Mouse (Mus musculus) intestine, embryonic 15.5 days (tissue): ENCODE data around the gene Wfdc2. TPM values are rescaled to one million over a fixed set of nuclear protein-coding genes. Genes with fewer than 3 reads are reported as not detected.

Experiments
- ATAC-seq: fragments of 200-750 bp; cut with Nextera tagmentation; 2 replicates; pipeline ENCODE4 v1.8.0; 2017; ENCODE audit warnings: moderate TSS enrichment, moderate library complexity
- H3K27ac ChIP-seq: fragments of 300-500 bp; sonication (generic); 2 replicates; pipeline ENCODE4 v1.5.1; 2015; ENCODE audit warnings: mild to moderate bottlenecking, inconsistent platforms
- H3K27me3 ChIP-seq: fragments of 300-500 bp; sonication (generic); replicated peaks from 2 replicates; pipeline ENCODE4 v1.6.1; 2015; ENCODE audit warnings: inconsistent platforms
- H3K36me3 ChIP-seq: fragments of 300-500 bp; sonication (generic); 2 replicates; pipeline ENCODE4 v1.6.1; 2015; ENCODE audit warnings: inconsistent platforms
- H3K4me1 ChIP-seq: fragments of 300-500 bp; sonication (generic); replicated peaks from 2 replicates; pipeline ENCODE4 v1.6.1; 2015; ENCODE audit warnings: inconsistent platforms
- H3K4me2 ChIP-seq: fragments of 300-500 bp; sonication (generic); replicated peaks from 2 replicates; pipeline ENCODE4 v1.6.1; 2015; ENCODE audit warnings: mild to moderate bottlenecking, inconsistent platforms
- H3K4me3 ChIP-seq: fragments of 300-500 bp; sonication (generic); replicated peaks from 2 replicates; pipeline ENCODE4 v1.5.1; 2015; ENCODE audit warnings: inconsistent platforms
- H3K9ac ChIP-seq: fragments of 300-500 bp; sonication (generic); 2 replicates; pipeline ENCODE4 v1.6.1; 2015; ENCODE audit warnings: inconsistent platforms
- H3K9me3 ChIP-seq: fragments of 300-500 bp; sonication (generic); 2 replicates; pipeline ENCODE4 v1.6.1; 2016; ENCODE audit warnings: inconsistent platforms
- WGBS: fragments of 180-500 bp; shearing (Covaris S2); methylation state at CpG from one replicate; pipeline ENCODE4 v1.1.7; 2015; 5-methylcytosine and 5-hydroxymethylcytosine counted together
- polyA plus RNA-seq: library from polyadenylated mRNA; unstranded; fragments of >200 nt; fragmentation: Nextera tagmentation; extraction: Ambion mirVana; gene quantifications from 2 replicates; pipeline ENCODE4 v1.2.1, GENCODE M21; 2015

Gene Wfdc2
- 53.3 and 57.4 TPM in 2 replicates for polyA plus RNA-seq

- WGBS = 10% methylated on average over 24 of the region's 24 CpGs
- Histone ChIP-seq H3K4me1 (peaks cover 14% of the 10 kb centered on the region; the same call in 1 of the 2 replicates), H3K9me3 (no peaks in the 10 kb centered on the region), H3K27me3 (no peaks in the 10 kb centered on the region), H3K36me3 (no peaks in the 10 kb centered on the region), H3K4me2 (peak within 1 kb of the TSS; percentile 96), H3K27ac (no peak within 1 kb of the TSS), H3K9ac (peak within 1 kb of the TSS; percentile 66), H3K4me3 (peak within 1 kb of the TSS; percentile 45)
- no peak for ATAC-seq
Measured at GRCm38 (mm10) chr2:164562391-164563188, at the start of gene Wfdc2. Wfdc2 (plus strand) TSS chr2:164562413.

GRCm38 (mm10) chr2:164513389-164513788, 48.8 kb upstream of the Wfdc2 start:
- WGBS = 65% methylated on average over 8 of the region's 8 CpGs
- no peaks in the 10 kb centered on the region for H3K36me3 ChIP-seq
- no peak overlapping the region for H3K4me2 ChIP-seq
- H3K27ac ChIP-seq = no peak overlapping the region
- H3K9me3 ChIP-seq = no peaks in the 10 kb centered on the region
- H3K9ac ChIP-seq = no peak overlapping the region
- no peak for ATAC-seq
- no peaks in the 10 kb centered on the region for H3K27me3 ChIP-seq
- peaks cover 8% of the 10 kb centered on the region; the same call in 1 of the 2 replicates for H3K4me1 ChIP-seq
- H3K4me3 ChIP-seq = no peak overlapping the region

- Histone ChIP-seq H3K4me2 (no peak overlapping the region), H3K36me3 (no peaks in the 10 kb centered on the region), H3K4me3 (no peak overlapping the region), H3K4me1 (peaks cover 17% of the 10 kb centered on the region; the same call in 1 of the 2 replicates), H3K27me3 (no peaks in the 10 kb centered on the region), H3K27ac (peak overlapping the region; percentile 37; the same call in 1 of the 2 replicates), H3K9ac (no peak overlapping the region), H3K9me3 (no peaks in the 10 kb centered on the region)
- 77% methylated on average over 3 of the region's 3 CpGs for WGBS
- ATAC-seq = peak; percentile 69
Measured at GRCm38 (mm10) chr2:164514916-164515315, 47.3 kb upstream of the Wfdc2 start.

GRCm38 (mm10) chr2:164515897-164516296, 46.3 kb upstream of the Wfdc2 start:
- no peaks in the 10 kb centered on the region for H3K9me3 ChIP-seq
- no peak overlapping the region for H3K4me2 ChIP-seq
- H3K27ac ChIP-seq = no peak overlapping the region
- WGBS = 78% methylated on average over 9 of the region's 9 CpGs
- no peak for ATAC-seq
- H3K4me1 ChIP-seq = peaks cover 20% of the 10 kb centered on the region; the same call in 1 of the 2 replicates
- no peaks in the 10 kb centered on the region for H3K27me3 ChIP-seq
- H3K36me3 ChIP-seq = no peaks in the 10 kb centered on the region
- H3K4me3 ChIP-seq = no peak overlapping the region
- H3K9ac ChIP-seq = no peak overlapping the region

GRCm38 (mm10) chr2:164516592-164516991, 45.6 kb upstream of the Wfdc2 start:
- no peaks in the 10 kb centered on the region for H3K9me3 ChIP-seq
- ATAC-seq = no peak
- H3K4me1 ChIP-seq = peaks cover 20% of the 10 kb centered on the region; the same call in 1 of the 2 replicates
- H3K4me3 ChIP-seq = no peak overlapping the region
- H3K36me3 ChIP-seq = no peaks in the 10 kb centered on the region
- 80% methylated on average over 11 of the region's 11 CpGs for WGBS
- no peak overlapping the region for H3K4me2 ChIP-seq
- no peak overlapping the region for H3K27ac ChIP-seq
- H3K27me3 ChIP-seq = no peaks in the 10 kb centered on the region
- H3K9ac ChIP-seq = no peak overlapping the region

GRCm38 (mm10) chr2:164517485-164518221, 44.6 kb upstream of the Wfdc2 start:
- 0 out of 2 replicates have a peak, but pooled peaks have one; percentile 13 for ATAC-seq
- no peak overlapping the region for H3K9ac ChIP-seq
- no peaks in the 10 kb centered on the region for H3K27me3 ChIP-seq
- H3K9me3 ChIP-seq = no peaks in the 10 kb centered on the region
- WGBS = 42% methylated on average over 10 of the region's 10 CpGs
- H3K4me1 ChIP-seq = peaks cover 20% of the 10 kb centered on the region; the same call in 1 of the 2 replicates
- H3K4me3 ChIP-seq = no peak overlapping the region
- no peaks in the 10 kb centered on the region for H3K36me3 ChIP-seq
- H3K4me2 ChIP-seq = no peak overlapping the region
- peak overlapping the region; percentile 89 for H3K27ac ChIP-seq

- Histone ChIP-seq H3K9me3 (no peaks in the 10 kb centered on the region), H3K4me2 (no peak overlapping the region), H3K36me3 (no peaks in the 10 kb centered on the region), H3K27ac (peak overlapping the region; percentile 89), H3K4me1 (peaks cover 19% of the 10 kb centered on the region; the same call in 1 of the 2 replicates), H3K4me3 (no peak overlapping the region), H3K9ac (no peak overlapping the region), H3K27me3 (no peaks in the 10 kb centered on the region)
- 29% methylated on average over 11 of the region's 11 CpGs for WGBS
- peak; percentile 60 for ATAC-seq
Measured at GRCm38 (mm10) chr2:164518266-164519170, 43.7 kb upstream of the Wfdc2 start.

GRCm38 (mm10) chr2:164519171-164519526, 43.1 kb upstream of the Wfdc2 start:
- H3K9me3 ChIP-seq = no peaks in the 10 kb centered on the region
- ATAC-seq = no peak
- WGBS = 38% methylated on average over 6 of the region's 6 CpGs
- no peak overlapping the region for H3K9ac ChIP-seq
- H3K27ac ChIP-seq = peak overlapping the region; percentile 89
- no peak overlapping the region for H3K4me2 ChIP-seq
- no peaks in the 10 kb centered on the region for H3K27me3 ChIP-seq
- H3K4me1 ChIP-seq = peaks cover 17% of the 10 kb centered on the region; the same call in 1 of the 2 replicates
- H3K36me3 ChIP-seq = no peaks in the 10 kb centered on the region
- H3K4me3 ChIP-seq = no peak overlapping the region

GRCm38 (mm10) chr2:164520782-164521181, 41.4 kb upstream of the Wfdc2 start:
- Histone ChIP-seq H3K27ac (no peak overlapping the region), H3K4me1 (0 out of 2 replicates have a peak, but pooled peaks cover 14% of the 10 kb centered on the region), H3K9me3 (no peaks in the 10 kb centered on the region), H3K4me3 (no peak overlapping the region), H3K4me2 (no peak overlapping the region), H3K9ac (no peak overlapping the region), H3K36me3 (no peaks in the 10 kb centered on the region), H3K27me3 (no peaks in the 10 kb centered on the region)
- peak; percentile 66 for ATAC-seq
- 18% methylated on average over 3 of the region's 3 CpGs for WGBS

GRCm38 (mm10) chr2:164521841-164522240, 40.4 kb upstream of the Wfdc2 start:
- 0 out of 2 replicates have a peak overlapping the region, but pooled peaks have one; percentile 11 for H3K4me2 ChIP-seq

GRCm38 (mm10) chr2:164522280-164522679, 39.9 kb upstream of the Wfdc2 start:
- no peaks in the 10 kb centered on the region for H3K9me3 ChIP-seq
- H3K4me2 ChIP-seq = no peak overlapping the region; the same call in 1 of the 2 replicates
- no peak overlapping the region for H3K9ac ChIP-seq
- ATAC-seq = no peak
- no peak overlapping the region for H3K4me3 ChIP-seq
- 37% methylated on average over 8 of the region's 8 CpGs for WGBS
- no peak overlapping the region for H3K27ac ChIP-seq
- 0 out of 2 replicates have a peak, but pooled peaks cover 14% of the 10 kb centered on the region for H3K4me1 ChIP-seq
- H3K36me3 ChIP-seq = no peaks in the 10 kb centered on the region
- no peaks in the 10 kb centered on the region for H3K27me3 ChIP-seq

More at GRCm38 (mm10) chr2:164521841-164522240, 40.4 kb upstream of the Wfdc2 start:
- 0 out of 2 replicates have a peak, but pooled peaks cover 14% of the 10 kb centered on the region for H3K4me1 ChIP-seq
- no peak overlapping the region for H3K27ac ChIP-seq
- H3K36me3 ChIP-seq = no peaks in the 10 kb centered on the region
- no peaks in the 10 kb centered on the region for H3K9me3 ChIP-seq
- H3K9ac ChIP-seq = no peak overlapping the region
- WGBS = 19% methylated on average over 11 of the region's 11 CpGs
- H3K4me3 ChIP-seq = no peak overlapping the region
- no peak for ATAC-seq
- no peaks in the 10 kb centered on the region for H3K27me3 ChIP-seq
